Mouse (Mus musculus) cerebellum, adult 8-10 months (tissue): ENCODE results near the gene Pld5.
"Not testable (repeated sequence)": the region's sequence is repeated elsewhere in the genome, so short reads cannot be mapped to it uniquely, and the experiment has no call there.

ENCODE experiments used
- DNase-seq: peaks from one replicate; pipeline ENCODE4 v3.0.0; 2022

Gene Pld5

DNA sequence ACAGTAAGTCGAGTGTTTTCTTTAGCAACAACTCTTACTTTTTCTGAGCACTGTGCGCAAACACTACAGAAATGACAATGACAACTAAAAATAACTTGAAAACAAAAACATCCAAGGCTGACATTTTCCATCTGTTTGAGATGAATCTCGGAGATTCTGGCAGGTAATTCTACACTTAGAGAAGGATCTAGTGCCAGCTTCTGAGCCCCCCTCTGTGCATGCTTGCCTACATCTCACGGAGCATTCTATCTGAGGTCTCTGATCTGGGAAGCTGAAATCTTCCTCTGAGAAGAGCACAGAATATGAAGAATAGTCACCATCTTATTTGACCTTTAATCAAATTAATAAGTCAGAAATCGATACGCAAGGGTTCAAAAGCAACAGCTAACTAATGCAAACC, 240.4 kb downstream of the Pld5 start:
- peak; percentile 47 for DNase-seq

DNA sequence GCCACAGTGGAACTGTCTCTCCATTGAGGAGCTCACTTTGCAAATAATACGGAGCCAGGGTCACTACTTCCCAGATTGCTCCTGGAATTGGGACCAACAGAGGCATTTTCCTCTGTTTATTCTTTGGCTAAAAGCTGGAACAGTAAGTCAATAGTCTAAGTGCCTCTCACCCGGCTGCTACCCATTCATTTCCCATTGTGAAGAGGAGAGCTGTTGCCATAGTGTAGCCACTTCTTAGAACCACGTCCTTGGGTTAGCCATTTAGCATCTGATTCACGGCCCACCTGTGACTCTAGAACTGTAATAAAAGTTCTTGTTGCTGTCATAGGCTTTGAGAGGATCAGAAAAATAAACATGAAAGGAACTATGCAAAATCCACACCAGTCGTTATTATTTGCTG, 241.4 kb downstream of the Pld5 start:
- DNase-seq, result no peak

DNA sequence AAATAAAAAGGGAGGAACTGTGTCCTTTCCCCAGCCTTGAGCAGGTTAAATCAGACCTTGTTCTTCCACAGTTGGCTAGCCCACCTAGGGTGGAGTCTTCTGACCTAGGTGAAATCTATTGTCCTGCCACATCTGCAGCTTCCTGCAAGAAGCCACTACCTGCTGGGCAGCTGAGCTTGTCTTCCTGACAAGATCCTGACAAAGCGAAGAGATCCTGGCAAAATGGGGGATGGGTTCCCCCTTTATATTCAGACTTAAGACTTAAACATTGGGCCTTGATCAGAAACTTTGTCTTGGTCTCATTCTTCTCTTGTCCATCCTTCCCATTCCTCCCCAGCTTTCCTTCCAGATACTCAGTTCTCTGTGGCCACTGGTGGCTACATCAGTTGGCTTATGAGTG, 246.0 kb downstream of the Pld5 start:
- no peak for DNase-seq

DNA sequence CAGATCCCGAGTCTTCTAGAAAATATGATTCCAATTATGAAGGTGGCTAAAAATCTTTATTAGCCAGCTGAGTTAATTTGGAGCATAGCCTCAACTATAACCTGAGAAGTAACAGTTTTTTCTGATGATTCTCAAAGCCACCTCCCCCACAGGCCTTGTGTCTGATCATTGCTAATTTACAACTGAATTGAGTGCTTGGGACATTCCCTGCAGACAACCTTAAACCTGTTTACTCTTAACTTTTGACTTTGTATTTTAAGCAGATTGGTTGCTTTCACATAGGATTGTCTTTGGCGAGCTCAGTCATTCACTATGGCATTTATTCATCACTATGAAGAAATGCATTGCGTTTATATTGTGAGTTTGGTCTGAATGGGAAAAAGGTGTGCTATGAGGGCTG, 246.7 kb downstream of the Pld5 start:
- DNase-seq, result no peak

DNA sequence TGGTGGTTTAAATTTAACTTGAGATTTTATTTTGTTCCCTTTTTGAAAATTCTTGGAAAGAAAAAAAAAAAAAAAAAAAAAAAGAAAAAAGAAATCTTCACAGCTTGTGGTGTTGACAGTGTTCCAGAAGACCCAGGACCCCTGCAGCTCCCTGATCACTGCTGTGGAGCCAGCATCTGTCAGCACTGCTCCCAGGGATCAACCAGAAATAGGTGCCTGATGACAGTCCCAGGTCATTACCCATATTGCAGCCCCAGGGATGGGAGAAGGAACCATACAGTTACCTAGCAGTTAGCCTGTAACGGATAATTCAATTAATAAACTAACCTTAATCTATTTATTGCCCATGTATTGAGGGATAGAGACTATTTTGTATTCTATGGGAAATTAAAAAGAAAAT, 250.6 kb downstream of the Pld5 start:
- peak; percentile 52 for DNase-seq

DNA sequence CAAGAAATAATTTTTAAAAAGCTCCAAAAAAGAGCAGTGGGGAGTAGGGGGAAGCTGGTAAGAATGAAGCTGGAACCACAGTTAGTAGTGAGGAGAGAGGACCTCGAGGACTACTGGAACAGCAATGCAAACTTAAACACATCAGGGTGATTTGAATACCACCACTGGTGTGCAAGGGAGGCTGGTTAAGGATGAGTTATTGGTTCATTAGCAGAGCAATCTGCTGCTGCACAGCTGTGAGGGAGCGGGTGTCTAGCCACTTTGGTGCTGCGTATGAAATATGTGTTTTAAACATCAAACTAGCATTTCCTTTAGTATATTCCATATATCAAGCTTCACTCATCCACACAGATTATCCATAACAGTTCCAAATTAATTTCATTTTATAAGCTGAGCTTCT, 256.6 kb downstream of the Pld5 start:
- DNase-seq, result no peak

DNA sequence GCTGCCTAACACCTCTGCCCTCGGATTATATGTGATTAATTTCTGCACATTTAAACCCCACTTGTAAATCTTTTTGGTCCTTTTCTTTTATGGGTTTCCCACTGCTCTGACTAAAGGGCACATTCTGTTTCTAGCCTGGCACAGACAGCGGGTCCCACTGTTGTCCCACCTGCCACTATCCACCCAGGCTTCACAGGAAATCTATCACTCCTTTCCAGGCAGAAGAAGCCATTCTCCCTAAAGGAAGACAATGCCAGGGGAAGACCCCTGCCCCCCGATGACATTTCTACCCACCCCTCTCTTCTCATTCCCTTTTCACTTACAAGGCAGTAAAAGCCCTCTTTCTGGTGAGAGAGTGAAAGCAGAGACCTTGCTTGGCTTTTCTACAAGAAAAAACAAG, 259.0 kb downstream of the Pld5 start:
- peak; percentile 39 for DNase-seq

DNA sequence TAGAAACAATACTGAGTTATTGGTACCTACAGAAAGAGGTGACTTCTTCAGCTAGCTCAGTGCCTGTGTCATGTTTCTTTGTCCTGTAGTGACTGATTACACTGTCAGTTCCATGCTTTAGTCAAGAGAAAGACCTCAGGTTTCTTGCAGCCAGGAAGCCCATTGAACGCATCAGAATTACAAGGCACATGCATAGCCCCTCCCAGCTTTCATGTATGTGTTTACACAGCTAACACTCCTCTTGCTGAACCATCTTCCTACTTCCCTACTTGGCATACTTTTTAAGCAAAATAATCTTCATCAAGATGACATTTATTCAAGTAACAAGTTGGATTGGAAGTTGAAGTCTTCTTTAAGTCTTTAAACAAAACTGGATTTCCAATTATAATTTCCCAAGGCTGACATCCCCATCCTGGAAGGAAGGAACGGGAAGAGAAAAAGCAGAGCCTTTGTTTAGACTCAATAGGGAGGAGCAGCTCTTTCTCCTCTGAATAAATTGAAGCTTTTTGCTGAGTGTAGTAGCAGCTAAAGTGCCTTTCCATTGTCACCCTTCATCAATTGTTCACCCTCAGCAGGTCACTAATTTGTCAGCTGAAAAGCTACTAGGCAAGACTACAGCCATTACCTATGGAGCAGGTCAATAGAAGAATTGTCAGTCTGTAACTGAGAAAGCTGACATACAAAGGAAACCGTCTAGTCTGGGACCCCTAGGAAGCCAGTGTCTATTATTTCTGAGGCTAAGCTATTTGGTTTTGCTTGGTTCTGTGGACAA, 261.4 kb downstream of the Pld5 start:
- no peak for DNase-seq

DNA sequence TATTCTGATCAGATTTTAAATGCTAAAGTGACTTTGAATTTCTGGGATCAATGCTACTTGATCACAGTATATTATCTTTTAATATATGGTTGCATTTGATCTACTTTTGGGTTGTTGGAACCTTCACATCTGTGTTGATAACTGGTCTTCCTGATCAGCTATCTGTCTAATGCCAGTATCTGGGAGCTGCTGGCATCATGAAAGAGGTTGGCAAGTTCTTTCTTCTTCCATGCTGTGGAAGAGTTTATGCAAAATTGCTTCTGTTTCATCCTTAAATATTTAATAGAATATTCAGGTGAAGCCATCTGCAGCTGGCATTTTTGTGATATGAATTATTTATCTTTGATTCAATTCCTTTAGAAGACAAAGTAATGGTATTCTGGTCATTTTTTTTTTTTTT, 263.6 kb downstream of the Pld5 start:
- DNase-seq, result no peak

DNA sequence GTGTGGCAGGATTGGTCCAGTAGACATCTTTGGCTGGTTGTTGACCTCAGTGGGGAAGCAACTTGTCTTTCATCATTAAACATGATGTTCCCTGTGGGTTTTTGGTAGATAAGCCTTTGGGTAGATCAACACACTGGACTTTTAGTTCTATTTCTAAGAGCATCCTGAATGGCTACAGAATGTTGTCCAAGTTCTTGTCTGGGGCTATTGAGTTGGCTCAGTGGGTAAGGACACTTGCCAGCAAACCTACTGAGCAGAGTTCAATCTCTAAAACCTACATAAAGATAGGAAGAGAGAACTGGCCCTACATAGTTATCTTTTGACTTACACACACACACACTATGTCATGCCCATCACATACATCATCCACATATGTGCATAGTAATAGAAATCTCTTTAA, 264.0 kb downstream of the Pld5 start:
- no peak for DNase-seq

DNA sequence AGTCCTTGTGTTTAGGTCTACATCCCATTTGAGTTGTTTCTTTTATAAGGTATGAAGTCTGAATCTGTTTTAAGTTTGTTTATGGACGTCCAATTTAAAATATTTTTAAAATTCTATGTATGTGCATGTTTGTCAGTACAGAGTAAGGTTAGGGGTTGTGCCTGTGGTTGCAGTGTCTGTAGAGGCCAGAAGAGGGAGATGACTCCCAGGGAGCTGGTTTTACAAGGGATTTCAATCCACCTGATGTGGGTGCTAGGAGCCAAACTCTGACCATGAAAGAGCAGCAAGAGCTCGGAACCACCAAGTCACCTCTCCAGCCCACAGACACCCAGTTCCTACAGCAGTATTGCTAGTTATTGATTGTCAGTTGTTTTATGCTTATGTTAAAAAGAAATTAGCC, 266.7 kb downstream of the Pld5 start:
- DNase-seq, result no peak

DNA sequence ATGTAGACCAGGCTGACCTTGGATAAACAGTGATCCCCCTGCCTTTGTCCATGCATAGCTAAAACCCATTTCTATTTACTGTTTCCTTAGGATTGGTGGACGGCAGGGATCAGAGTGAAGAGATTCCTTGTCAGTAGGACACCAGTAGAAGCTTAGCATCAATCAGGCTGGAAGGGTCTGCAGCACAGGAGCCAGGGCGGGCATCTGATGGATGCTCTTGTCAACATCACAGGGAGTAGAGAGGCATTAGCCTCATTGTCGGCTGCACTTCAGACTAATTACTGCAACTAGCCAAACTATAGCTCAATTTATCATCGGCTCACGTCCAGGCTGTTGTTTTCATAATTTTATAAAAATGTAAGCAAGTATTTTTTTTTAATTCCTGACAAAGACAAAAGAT, 274.5 kb downstream of the Pld5 start:
- no peak for DNase-seq

DNA sequence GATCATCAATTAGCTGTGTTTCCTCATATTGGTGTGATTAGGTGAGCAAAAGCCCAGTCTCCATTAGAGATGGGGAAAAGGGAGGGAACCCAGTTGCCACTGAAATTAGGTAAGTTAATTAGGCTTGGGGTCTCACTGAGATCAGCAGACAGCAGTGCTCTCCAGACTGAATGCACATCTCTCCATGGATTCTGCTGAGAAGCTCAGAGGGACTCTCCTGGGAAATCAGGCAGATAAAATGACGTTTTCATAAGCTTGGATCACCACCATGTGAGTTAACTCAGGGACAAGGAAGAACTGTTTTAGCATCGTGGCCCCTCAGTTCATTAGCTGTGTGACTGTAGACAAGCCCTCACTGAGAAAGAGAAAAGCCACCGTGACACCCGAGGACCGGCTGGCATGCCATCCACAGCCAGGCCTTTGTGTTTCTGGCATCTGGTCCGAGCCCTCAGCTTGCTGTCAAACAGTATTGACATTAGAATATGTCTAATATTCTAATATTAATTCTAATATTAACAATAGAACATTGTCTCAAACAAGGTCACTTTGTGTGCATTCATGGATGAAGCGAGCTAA, 277.9 kb downstream of the Pld5 start:
- no peak for DNase-seq

DNA sequence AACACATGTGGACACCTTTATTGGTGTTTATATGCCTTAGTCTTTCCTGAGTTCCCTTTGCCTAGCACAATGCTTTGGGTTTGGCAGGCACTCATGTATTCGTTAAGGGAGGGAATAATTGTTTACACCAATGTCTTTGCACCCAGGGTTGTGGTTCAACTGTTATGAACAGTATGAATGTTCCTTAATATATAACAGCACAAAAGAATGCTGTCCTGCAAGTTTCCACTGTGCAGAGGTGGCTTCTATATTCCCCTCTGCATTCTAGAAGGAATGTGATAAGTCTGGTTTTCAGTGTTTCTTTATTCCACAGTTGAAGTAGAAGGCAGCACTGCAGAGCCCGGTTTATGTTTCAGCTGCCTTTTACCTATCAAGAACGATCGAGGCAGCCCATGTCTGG, 286.2 kb downstream of the Pld5 start:
- no peak for DNase-seq

DNA sequence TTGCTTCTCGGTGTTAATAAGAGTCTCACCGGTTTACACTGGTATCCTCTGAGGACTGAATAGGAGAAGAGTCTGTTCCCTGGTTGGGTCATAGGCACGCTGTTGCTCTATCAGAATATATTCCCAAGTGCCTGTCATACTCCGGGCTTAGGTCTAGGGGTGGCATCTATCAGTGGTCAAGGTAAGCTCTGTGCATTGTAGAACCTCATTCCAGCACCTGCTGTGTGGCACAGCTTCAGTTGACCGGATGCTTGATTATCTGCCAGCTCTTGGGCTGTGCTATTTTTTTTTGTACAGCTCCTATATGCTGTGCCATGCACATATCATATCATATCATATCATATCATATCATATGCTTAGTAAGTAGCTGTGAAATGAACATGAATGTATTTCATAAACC, 286.7 kb downstream of the Pld5 start:
- no peak for DNase-seq

DNA sequence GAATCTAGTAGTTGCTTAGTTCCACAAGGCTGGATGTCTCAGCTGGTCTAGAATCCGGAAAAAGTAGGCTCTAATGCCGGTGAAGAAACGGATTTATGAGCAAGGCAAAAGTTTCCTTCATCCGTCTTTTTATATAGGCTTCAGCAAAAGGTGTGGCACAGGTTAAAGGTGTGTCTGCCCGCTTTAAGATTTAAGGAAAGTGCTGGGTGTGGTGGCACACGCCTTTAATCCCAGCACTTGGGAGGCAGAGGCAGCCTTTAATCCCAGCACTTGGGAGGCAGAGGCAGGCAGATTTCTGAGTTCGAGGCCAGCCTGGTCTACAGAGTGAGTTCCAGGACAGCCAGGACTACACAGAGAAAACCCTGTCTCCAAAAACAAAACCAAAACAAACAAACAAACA, 296.1 kb downstream of the Pld5 start, which contains the start of gene Rbm8a2:
TSS of gene Rbm8a2 (minus strand) at position 101 of the 400 bp plus-strand sequence.
- not testable (repeated sequence) for DNase-seq

DNA sequence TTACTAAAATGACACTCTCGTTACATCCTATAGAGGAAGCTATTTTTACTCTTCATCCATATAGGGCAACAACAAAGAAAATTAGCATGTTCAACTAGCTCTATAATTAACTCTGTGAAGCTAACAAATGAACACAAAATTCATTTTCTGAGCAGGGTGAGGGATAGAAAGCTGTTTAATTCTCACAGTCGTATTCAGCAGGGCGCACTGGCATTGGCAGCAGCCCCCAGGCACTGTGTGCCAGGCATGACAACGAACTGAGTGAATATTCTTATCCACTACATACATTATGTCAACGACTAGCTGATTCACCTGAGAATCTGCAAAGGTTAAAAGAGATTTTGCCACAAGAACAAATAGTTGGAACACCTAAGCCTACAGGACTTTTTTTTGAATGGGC, 304.4 kb downstream of the Pld5 start:
- no peak for DNase-seq

DNA sequence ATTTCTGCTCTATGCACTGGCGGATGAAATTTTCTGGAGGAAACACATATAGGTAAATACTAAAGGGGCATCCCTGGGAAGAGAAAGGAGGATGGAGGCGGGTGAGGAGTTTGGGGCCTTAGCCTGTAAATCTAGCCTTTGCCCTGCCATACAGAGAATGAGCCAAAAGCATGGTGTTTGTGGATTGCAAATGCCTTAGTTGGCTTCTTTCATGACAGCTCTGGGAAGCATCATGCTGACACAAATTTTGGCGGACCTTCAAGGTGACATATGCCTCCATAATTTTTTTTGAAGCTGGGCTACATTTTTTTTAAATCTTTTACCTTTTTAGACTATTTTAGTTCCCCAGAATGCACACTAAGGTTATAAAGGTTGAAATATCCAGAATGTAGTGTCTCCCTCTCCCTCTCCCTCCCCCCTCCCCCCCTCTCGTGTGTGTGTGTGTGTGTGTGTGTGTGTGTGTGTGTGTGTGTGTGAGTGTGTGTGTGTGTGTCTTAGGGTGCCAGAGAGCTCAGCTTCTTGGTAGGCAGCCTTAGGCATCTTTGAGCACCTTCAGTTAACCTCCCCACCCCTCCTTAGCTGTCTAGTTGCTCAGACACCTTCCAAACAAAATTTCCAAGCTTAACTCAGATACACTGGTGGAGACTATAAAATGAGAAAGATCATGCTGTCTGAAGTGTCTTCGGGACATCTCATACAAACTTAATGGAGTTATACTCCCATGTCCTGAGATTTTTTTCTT, 307.9 kb downstream of the Pld5 start:
- DNase-seq, result peak; percentile 80

DNA sequence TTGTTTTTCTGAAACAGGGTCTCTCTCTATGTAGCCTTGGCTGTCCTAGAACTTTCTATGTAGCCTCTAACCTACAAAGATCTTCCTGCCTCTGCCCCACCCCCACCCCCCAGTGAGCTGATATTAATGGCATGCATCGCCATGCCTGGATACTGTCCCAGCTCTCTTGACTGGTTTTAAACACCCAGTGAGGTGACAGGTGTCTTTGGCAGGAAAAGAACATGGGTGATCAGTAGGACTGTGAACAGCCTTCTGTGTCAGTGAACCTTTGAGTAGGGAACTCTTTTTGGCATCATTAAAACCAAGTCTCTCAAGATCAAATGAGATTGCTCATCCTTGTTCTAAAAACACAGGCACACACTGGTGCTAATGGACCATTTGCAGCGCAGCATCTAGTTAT, 313.3 kb downstream of the Pld5 start:
- no peak for DNase-seq

DNA sequence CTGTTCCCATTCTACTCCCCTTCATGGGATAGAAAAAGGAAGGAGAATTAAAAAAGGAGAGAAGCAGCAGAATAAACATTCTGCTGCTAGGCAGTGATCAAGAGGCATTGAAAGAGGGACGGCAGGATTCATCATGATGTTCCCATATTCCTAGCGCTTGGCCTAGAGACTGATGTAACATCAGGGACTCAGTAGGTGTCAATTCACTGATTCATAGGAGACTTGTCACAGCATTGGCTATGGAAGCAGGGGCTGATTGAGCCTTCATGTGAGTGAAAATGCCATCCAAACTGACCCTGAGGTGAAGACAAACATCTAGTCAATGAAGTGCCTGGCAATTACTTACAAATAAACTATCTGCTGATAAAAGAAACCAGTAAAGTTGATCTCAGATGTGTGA, 324.3 kb downstream of the Pld5 start:
- DNase-seq, result no peak

DNA sequence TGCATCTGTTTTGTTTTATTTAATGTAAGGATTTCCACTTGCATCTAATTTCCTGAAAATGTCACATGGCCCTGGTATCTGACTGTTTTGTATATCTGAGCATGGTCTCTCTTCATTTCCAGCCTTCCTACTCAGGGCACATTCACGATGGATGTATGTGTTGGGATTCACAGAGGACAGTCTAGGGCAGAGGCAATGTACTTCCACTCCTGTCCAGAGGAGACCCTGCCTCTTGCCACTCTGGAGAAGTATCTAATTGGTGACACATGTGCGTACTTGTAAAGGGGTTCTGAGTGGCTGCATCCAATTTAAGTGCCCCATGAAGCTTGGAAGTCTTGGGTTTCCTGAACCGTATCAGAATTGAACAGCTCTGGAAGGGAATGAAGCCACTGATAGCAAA, 324.7 kb downstream of the Pld5 start:
- no peak for DNase-seq

DNA sequence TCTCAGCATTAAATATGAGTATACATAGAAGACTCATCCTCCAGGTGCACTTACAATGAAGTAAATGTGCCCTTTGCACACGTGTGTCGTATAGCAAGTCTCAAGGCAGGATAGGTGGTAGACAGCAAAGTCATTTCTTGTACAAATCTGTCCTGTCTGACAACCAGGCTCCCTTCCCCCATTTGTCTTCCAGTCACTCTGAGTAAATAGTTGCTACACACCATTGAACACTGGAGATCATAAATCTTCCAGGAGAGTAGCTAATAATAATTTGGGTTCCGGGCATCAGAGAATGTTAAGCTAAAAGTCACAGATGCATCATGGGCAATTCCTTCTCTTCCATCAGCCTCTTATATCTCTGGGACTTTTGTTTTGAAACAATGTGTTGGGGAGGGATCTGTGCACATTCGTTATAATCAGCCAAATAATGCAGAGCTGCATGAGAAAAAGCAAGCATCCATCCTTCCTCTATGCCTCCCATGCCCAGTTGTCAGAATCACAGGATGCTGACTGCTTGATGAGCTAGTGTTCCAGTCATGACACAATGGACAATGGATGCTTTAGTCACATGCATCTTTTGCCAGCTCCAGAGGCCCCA, 328.3 kb downstream of the Pld5 start:
- no peak for DNase-seq

DNA sequence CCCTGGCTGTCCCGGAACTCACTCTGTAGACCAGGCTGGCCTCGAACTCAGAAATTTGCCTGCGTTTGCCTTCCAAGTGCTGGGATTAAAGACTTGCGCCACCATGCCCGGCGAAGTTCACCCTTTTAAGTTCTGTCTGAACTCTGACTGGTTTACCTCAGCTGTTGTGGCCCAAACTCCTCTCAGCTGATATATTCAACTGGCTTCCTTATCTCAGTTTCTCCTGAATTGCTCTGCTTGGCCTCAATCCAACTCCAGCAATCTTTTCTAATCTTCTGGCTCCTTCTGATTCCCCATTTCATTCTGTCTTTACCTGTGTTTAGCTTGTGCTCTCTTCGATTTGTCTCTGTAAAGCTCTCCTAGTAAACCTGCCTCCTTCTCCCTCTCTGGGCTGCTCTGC, 331.9 kb downstream of the Pld5 start:
- DNase-seq, result no peak

DNA sequence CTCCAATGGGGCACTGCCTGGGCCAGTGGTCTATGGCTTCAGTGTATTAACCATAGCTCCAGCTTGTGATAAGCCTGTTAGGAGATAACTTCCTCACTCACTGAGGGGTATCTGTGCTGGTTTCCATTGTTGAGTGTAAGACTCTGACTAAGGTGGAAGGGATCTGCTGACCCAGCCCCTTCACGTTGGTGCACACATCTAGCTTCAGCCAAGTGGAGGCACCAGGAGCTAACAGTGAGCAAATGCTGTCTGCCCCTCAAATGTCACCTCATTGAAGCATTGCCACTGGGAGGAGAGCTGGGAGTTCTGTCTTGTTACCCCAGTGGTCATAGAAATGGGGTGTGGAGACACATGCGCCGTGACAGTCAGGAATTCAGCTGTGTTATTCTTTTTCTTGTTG, 336.4 kb downstream of the Pld5 start:
- no peak for DNase-seq
